Mouse (Mus musculus): ENCODE results near the gene Nudt19. TPM values are rescaled to one million over a fixed set of nuclear protein-coding genes. Genes with fewer than 3 reads are reported as not detected.
"Not testable (repeated sequence)": the region's sequence is repeated elsewhere in the genome, so short reads cannot be mapped to it uniquely, and the experiment has no call there.

The Nudt19 gene
- polyA plus RNA-seq, 1 experiment from 2014 or later, result 84.5 TPM

DNA sequence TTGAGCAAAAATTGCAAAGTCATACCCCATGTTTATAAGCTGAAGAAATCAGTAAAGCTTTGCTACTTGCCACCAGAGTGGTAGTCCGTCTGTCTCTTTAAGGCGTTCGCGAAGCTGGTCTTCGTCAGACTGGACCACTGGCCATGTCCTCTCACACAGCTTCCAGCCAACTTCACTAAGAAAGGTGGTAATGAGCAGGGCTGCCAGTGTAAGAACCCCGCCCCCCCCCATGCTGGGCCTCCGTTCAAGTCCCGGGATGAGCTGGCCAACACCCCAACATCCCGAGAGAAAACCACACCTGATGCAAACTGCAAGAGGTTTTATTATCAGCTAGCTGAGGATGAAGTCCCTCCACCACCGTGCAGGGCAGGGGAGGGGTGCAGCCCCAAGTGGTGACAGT, 8.8 kb upstream of the Nudt19 start:
- not testable (repeated sequence) for H3K4me2 ChIP-seq; H3K4me3 ChIP-seq; H3K9ac ChIP-seq; H3K4me1 ChIP-seq (replicated peaks); ATAC-seq (ENCODE audit: insufficient number of reproducible peaks, low FRiP score); H3K9me3 ChIP-seq (replicated peaks); H3K27me3 ChIP-seq (replicated peaks); H3K27ac ChIP-seq (ENCODE audit: poor library complexity, severe bottlenecking); H3K36me3 ChIP-seq
- 77% methylated on average over 10 of the region's 10 CpGs for WGBS

DNA sequence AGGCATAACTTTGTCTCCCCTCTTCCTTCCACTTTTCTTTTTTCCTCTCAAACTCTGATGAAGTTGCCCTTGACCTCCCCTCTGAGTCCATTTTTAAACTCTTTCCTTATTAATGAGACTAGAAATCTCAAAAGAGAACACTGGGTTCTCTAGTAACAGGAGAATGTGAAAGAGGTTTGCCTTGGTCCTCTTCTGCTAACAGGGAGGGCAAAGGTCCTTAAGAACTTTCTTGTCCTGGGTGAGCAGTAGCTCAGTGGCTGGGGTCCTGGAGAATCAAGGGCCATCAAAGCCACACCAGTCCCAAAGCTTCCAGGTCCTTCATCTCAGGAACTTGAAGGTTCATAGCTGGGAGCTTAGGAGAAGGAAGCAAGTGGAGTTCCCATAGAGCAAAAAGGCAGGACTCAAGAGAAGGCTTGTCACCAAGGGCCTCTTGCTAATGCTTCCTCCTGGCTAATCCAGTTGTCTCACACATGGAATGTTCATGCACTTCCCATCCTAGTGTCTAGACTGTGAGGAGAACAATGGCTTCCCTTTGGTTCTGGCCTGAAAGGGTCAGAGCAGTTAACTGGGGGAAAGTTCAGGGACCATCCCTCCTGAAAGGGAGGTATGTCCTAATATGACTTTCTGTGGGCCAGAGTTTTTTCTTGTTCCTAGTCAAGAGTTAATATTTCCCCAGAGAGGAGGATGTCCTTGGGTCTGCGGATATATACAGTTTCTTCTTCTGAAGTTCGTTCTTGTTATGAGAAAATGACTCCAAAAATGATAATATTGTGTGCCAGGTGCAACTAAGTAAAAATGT, 8.2 kb upstream of the Nudt19 start:
- no peak overlapping the region for H3K9ac ChIP-seq
- H3K36me3 ChIP-seq, result no peaks in the 10 kb centered on the region
- no peak overlapping the region for H3K27ac ChIP-seq (ENCODE audit: poor library complexity, severe bottlenecking)
- H3K4me3 ChIP-seq, result no peak overlapping the region
- H3K27me3 ChIP-seq (replicated peaks), result no peaks in the 10 kb centered on the region
- no peaks in the 10 kb centered on the region for H3K4me1 ChIP-seq (replicated peaks)
- ATAC-seq (ENCODE audit: insufficient number of reproducible peaks, low FRiP score), result no peak
- 84% methylated on average over 2 of the region's 2 CpGs for WGBS
- no peak overlapping the region for H3K4me2 ChIP-seq
- H3K9me3 ChIP-seq (replicated peaks), result no peaks in the 10 kb centered on the region

DNA sequence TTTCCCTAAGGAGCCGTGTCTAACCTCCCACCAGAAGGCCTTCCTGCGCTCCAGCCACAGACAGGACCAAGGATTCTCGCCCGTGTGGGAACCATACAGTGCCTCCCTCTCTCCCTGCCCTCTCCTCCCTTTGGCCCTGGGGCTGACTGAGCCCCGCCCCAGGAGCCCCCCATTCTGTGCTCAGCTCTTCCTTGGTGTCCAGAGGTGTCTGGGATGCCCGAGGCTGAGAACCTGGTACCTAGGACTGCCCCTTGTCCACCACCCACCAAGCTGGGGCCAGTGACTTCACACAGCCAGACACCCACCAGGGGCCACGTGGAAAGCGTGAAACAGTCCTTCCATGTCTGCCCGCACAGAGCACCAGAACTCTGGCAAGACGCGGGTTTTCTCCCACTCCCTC, 7.0 kb upstream of the Nudt19 start:
- no peaks in the 10 kb centered on the region for H3K27me3 ChIP-seq (replicated peaks)
- H3K4me2 ChIP-seq, result no peak overlapping the region
- WGBS, result 57% methylated on average over 11 of the region's 11 CpGs
- ATAC-seq (ENCODE audit: insufficient number of reproducible peaks, low FRiP score), result no peak
- no peak overlapping the region for H3K4me3 ChIP-seq
- 0 out of 2 replicates have a peak, but pooled peaks cover under 1% of the 10 kb centered on the region for H3K4me1 ChIP-seq (replicated peaks)
- H3K9me3 ChIP-seq (replicated peaks), result no peaks in the 10 kb centered on the region
- H3K36me3 ChIP-seq, result no peaks in the 10 kb centered on the region
- no peak overlapping the region for H3K27ac ChIP-seq (ENCODE audit: poor library complexity, severe bottlenecking)
- H3K9ac ChIP-seq, result no peak overlapping the region

DNA sequence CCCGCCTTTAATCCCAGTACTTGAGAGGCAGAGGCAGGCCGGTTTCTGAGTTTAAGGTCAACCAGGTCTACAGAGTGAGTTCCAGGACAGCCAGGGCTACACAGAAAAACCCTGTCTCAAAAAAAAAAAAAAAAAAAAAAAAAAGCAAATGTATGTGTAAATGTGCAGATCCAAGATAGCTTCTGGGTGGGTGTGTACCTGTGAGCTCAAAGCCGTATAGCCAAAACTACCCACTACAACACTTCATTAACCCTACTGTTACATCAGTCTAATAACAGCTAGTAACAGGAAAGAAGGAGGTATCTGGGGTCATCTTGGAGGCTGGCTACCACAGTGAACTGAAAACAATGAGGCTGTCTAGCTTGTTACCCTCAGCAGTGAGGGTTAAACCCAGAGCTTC, 3.7 kb upstream of the Nudt19 start:
- Histone ChIP-seq H3K9ac (no peak overlapping the region), H3K27me3 (replicated peaks) (no peaks in the 10 kb centered on the region), H3K9me3 (replicated peaks) (no peaks in the 10 kb centered on the region), H3K4me2 (no peak overlapping the region), H3K4me1 (replicated peaks) (peaks cover 15% of the 10 kb centered on the region), H3K27ac (ENCODE audit: poor library complexity, severe bottlenecking) (no peak overlapping the region), H3K36me3 (no peaks in the 10 kb centered on the region), H3K4me3 (no peak overlapping the region)
- ATAC-seq (ENCODE audit: insufficient number of reproducible peaks, low FRiP score), result no peak
- WGBS, result 87% methylated on average over 3 of the region's 3 CpGs

DNA sequence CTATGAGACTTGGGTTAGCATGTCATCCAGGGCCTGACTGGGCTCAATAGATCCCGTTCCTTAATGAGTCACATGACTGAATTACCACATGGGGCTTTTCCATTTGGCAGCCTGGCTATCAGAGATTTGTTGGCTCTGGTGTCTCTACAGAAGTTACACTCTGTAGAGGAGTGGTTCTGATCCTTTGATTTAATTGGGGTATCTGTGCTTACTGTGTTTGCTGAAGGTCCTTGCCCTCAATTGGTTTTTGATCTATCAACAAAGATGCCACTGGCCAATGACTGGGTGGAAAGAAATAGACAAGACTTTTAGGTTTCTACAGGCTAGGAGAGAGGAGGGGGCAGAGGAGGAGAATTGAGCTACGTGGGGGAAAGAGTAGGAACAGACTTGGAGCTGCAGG, 2.6 kb upstream of the Nudt19 start:
- no peak overlapping the region for H3K4me3 ChIP-seq
- WGBS, result 44% methylated on average over 2 of the region's 2 CpGs
- no peak overlapping the region for H3K27ac ChIP-seq (ENCODE audit: poor library complexity, severe bottlenecking)
- H3K4me1 ChIP-seq (replicated peaks), result peaks cover 22% of the 10 kb centered on the region
- no peaks in the 10 kb centered on the region for H3K9me3 ChIP-seq (replicated peaks)
- H3K27me3 ChIP-seq (replicated peaks), result no peaks in the 10 kb centered on the region
- H3K36me3 ChIP-seq, result no peaks in the 10 kb centered on the region
- no peak overlapping the region for H3K4me2 ChIP-seq
- no peak for ATAC-seq (ENCODE audit: insufficient number of reproducible peaks, low FRiP score)
- no peak overlapping the region for H3K9ac ChIP-seq

DNA sequence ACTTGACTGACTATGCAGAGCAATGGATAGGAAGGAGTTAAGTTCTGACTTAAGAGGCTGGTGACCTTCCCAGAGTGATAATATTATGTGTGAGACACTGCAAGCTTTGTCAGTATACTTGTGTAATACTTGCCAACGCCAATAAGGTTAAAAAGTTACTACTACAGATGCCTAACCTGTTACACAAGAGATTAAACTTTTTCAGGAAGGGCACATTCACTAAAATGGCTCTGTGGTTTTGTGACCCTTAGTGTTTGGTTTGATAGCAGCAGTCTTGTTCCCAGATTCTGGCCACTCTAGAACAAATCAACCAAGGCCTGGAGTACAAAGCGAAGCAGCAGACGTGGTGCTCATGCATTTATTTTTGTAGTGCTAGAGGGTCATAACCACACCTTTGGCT, 1.5 kb upstream of the Nudt19 start:
- Histone ChIP-seq H3K36me3 (no peaks in the 10 kb centered on the region), H3K9me3 (replicated peaks) (no peaks in the 10 kb centered on the region), H3K4me2 (no peak overlapping the region), H3K4me1 (replicated peaks) (peaks cover 22% of the 10 kb centered on the region), H3K9ac (no peak overlapping the region), H3K27me3 (replicated peaks) (no peaks in the 10 kb centered on the region), H3K27ac (ENCODE audit: poor library complexity, severe bottlenecking) (no peak overlapping the region), H3K4me3 (no peak overlapping the region)
- WGBS, result 53% methylated on average over 3 of the region's 3 CpGs
- ATAC-seq (ENCODE audit: insufficient number of reproducible peaks, low FRiP score), result no peak

DNA sequence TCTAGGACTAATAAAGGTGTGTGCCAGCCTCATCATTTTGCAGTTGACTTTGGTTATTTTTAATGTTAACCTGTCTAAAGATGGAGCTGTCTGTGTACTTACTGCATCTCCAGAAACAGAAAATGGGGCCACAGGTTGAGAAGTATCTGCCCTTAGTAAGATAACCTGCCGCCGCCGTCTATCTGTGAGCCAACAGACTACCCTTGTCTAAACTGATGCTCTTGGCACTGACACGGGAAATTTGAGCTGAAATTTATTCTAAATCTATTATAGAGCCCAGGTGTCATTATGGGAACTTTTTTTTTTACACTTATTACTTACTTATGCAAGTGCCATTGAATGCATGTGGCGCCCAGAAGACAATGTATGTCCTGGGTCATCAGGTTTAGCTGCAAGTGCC, 801 bp upstream of the Nudt19 start:
- no peak overlapping the region for H3K4me2 ChIP-seq
- no peak overlapping the region for H3K4me3 ChIP-seq
- H3K27me3 ChIP-seq (replicated peaks), result no peaks in the 10 kb centered on the region
- no peak overlapping the region for H3K9ac ChIP-seq
- no peaks in the 10 kb centered on the region for H3K36me3 ChIP-seq
- H3K4me1 ChIP-seq (replicated peaks), result peaks cover 22% of the 10 kb centered on the region
- no peaks in the 10 kb centered on the region for H3K9me3 ChIP-seq (replicated peaks)
- no peak for ATAC-seq (ENCODE audit: insufficient number of reproducible peaks, low FRiP score)
- 80% methylated on average over 5 of the region's 5 CpGs for WGBS
- no peak overlapping the region for H3K27ac ChIP-seq (ENCODE audit: poor library complexity, severe bottlenecking)

DNA sequence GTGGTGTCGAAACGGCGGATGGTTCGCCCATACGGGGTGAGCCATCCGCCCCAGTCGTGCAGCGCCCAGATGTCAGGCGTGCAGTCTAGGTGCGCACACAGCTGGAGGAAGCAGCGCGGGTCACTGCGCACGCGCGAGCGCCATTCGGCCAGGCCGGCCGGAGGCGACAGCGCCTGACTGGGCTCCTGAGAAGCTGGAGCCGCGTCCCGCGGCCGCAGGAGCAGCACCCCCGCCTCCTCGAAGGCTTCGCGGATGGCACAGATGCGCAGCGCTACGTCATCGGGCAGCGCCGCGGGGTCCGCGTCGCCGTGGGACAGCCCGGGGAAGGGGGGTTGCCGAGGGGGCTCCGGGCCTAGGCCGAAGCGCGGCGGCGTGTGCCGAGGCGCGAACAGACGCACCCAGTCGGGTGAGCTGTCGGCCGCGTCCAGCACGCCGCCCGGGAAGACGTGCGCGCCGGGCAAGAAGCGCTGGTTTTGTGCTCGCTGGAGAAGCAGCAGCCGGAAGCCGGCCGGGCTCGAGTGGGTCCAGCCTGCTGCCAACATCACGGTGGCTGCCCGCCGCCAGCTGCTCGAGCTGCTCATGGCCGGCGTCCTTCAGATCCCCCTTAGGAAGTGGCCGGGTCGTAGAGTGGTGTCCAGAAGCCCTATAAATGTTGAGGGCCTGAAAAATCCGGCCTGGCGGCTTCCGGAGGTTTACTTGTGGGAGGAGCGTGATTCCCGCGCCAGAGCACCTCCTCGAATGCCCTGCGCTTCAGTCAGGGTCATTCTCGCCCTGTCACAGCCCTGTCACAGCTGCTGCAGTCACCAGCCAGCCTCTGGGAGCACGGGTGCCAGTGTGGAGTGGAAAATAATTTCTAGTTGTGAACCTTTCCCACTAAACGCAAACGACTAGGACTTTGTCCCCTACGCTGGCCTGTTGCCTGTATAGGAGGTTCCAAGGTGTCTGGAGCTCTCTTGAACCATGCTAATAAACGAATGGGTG, 590 bp downstream of the Nudt19 start:
- Histone ChIP-seq H3K4me3 (peak overlapping the region; percentile 83), H3K36me3 (peaks cover 14% of the 10 kb centered on the region), H3K4me2 (peak overlapping the region; percentile 80), H3K9me3 (replicated peaks) (no peaks in the 10 kb centered on the region), H3K27ac (ENCODE audit: poor library complexity, severe bottlenecking) (peak overlapping the region; percentile 99), H3K27me3 (replicated peaks) (no peaks in the 10 kb centered on the region), H3K4me1 (replicated peaks) (peaks cover 22% of the 10 kb centered on the region), H3K9ac (peak overlapping the region; percentile 92)
- ATAC-seq (ENCODE audit: insufficient number of reproducible peaks, low FRiP score), result peak; percentile 90
- under 1% methylated on average over 93 of the region's 93 CpGs for WGBS

DNA sequence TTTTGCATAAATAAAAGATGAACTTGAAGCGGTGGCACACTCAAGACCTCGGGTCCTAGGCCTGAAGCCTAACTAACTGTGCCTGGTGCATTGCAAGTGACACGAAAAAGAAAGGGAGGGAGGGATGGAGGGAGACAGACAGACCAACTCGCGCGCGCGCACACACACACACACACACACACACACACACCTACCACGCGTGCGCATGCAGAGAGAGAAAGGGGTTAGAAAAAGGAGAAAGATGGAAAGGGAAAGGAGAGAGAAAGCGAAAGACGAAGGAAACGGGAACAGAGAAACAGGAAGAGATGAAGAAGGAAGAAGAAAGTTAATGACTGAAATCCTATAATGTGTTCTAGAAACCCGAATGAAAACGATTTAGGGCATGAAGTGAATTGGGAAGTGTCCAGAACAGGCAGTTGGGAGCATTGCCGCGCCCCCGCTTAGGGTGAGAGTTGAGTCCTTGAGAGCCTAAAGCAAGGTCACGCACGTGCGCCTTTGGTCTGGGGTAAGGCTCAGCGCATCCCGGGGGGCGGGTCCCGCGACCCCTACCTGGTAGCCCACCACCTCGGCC, 1.4 kb downstream of the Nudt19 start:
- peak overlapping the region; percentile 83 for H3K4me3 ChIP-seq
- 3% methylated on average over 28 of the region's 28 CpGs for WGBS
- peak overlapping the region; percentile 99 for H3K27ac ChIP-seq (ENCODE audit: poor library complexity, severe bottlenecking)
- no peaks in the 10 kb centered on the region for H3K9me3 ChIP-seq (replicated peaks)
- peak overlapping the region; percentile 80 for H3K4me2 ChIP-seq
- peaks cover 22% of the 10 kb centered on the region for H3K36me3 ChIP-seq
- ATAC-seq (ENCODE audit: insufficient number of reproducible peaks, low FRiP score), result peak; percentile 37; the same call in 1 of the 2 replicates
- H3K9ac ChIP-seq, result peak overlapping the region; percentile 92
- H3K4me1 ChIP-seq (replicated peaks), result peaks cover 22% of the 10 kb centered on the region
- no peaks in the 10 kb centered on the region for H3K27me3 ChIP-seq (replicated peaks)

DNA sequence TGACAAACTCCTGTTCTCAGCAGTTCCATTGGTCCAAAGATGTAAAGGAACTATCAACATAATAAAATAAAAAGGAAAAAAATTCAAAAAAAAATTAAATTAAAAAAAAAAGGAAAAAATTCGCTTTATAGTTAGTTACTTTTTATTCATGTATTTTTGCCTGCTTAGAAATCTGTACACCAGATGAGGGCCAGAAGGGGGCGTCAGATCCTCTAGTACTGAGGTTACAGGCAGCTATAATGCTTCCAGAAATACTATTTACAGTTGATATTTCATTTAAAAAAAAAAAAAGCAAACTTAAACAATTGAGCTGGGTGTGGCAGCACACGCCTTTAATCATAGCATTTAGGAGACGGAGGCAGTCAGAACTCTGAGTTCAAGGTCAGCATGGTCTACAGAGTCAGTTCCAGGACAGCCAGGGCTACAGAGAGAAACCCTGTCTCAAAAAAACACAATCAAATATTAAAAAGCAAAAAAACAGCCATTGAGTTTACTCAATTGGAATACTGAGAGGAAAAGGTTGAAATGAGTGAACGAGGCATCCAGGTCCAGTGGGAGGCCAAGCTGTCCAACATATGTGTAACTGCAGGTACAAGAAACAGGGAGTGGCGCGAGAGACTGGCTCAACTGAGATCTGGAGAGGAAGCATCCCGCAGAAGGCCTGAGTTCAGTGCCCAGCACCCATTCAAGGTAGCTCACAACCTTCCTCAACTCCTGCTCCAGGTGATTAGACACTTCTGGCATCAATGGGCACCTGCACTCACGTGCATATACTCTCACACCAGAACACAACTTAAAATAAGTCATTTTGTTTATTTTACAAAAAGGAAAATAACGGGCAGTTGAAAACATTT, 2.1 kb downstream of the Nudt19 start:
- H3K4me3 ChIP-seq, result peak overlapping the region; percentile 83
- no peak for ATAC-seq (ENCODE audit: insufficient number of reproducible peaks, low FRiP score)
- 58% methylated on average over 10 of the region's 10 CpGs for whole genome bisulfite sequencing
- no peaks in the 10 kb centered on the region for H3K27me3 ChIP-seq (replicated peaks)
- H3K4me2 ChIP-seq, result peak overlapping the region; percentile 80
- H3K9ac ChIP-seq, result peak overlapping the region; percentile 92
- H3K9me3 ChIP-seq (replicated peaks), result no peaks in the 10 kb centered on the region
- H3K36me3 ChIP-seq, result peaks cover 29% of the 10 kb centered on the region
- peaks cover 22% of the 10 kb centered on the region for H3K4me1 ChIP-seq (replicated peaks)
- no peak overlapping the region for H3K27ac ChIP-seq (ENCODE audit: poor library complexity, severe bottlenecking)
